Mouse (Mus musculus) liver, adult (tissue): ENCODE measurements at regions not wholly inside any gene's neighbourhood (a gene's known extent, or its start where the extent isn't known, plus 50 kb on each side); places are given as distances from the start of the nearest gene placed in this dataset.

ENCODE experiments used
- GATA4 ChIP-seq: IDR thresholded peaks from 2 replicates; pipeline ENCODE4 v1.6.1; 2014; ENCODE audit warnings: mild to moderate bottlenecking, low read length; ENCODE audit not compliant: insufficient replicate concordance

- TF ChIP-seq GATA4 = no peak
Measured at GRCm38 (mm10) chr2:137244370-137244769, 127.9 kb upstream of the Jag1 start.

GRCm38 (mm10) chr2:137243914-137244313 lies 127.5 kb upstream of the Jag1 start:
- TF ChIP-seq GATA4 = no peak

- TF ChIP-seq GATA4 = no peak
Measured at GRCm38 (mm10) chr2:137236961-137237360, 120.5 kb upstream of the Jag1 start.

DNA sequence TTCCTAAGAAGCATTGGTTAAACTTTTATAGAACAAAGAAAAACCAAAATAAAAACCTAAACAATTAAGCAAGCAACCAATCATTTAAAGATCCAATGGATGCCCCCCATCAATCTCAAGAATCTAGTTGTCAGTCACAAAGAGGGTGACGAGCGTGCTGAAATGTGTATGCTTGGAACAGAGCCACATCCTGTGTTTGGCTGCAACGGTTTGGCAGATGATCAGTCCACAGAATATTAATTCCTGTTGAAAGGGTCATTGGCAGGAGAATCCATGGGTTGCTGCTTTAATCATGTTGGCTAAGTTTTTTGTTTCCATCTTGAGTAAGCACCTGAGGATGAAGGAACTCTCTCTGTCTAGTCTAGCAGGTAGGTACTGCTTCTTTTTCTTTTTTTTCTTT lies 117.5 kb upstream of the Jag1 start:
- no peak for TF ChIP-seq GATA4

DNA sequence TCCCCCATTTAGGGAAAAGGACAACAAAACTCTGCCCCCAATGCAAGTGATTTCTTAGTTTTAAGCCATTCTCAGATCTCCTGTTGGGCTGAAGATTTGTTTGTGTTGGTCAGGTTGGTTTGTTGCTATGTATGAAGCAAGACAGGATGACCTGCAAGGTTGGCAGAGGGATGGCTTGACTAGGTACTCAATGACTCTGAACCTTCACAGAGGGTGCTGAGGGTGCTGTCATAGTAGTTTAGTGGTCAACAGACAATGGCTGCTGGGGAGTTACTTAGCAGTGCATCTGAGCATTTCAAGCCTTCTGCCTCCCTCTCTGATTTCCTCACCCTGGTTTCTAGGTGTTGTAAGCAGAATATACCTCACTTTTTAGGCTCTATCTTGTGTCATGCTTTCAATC lies 114.7 kb upstream of the Jag1 start:
- no peak for TF ChIP-seq GATA4

DNA sequence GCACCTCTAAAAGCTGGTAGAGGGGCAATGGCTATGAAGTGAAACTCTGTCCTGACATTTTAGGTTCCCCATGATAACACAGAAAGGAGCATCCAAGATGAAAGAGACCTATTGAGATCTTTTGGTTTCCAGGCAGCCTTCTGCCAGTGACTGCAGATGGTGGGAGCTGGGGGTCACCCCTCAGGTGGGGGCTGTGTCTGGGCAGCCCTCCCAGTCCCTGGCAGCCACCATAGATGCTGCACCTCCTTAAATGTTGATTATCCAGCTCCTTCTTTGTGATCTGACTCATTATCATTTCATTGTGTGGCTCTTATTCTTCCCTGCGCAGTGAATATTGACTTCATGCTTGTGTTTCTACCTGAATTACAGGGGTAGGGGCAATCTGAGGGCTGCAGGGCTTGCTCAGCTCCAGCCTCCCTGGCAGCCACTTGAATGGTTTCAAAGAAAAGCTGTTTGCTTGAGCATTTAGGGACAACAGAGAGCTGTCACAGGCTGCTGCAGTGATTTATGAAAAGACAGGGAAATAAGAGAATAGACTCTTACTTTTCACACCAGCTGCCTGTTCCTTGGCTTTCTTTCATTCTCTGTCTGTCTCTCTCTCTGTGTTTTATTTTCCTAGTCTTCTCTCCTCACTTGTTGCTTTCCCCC lies 113.1 kb upstream of the Jag1 start:
- no peak for TF ChIP-seq GATA4

- TF ChIP-seq GATA4 = no peak
Measured at GRCm38 (mm10) chr2:137227495-137227894, 111.1 kb upstream of the Jag1 start.

GRCm38 (mm10) chr2:137224702-137225552 lies 108.5 kb upstream of the Jag1 start:
- TF ChIP-seq GATA4 = no peak

GRCm38 (mm10) chr2:137215697-137216096 lies 99.3 kb upstream of the Jag1 start:
- TF ChIP-seq GATA4 = no peak

DNA sequence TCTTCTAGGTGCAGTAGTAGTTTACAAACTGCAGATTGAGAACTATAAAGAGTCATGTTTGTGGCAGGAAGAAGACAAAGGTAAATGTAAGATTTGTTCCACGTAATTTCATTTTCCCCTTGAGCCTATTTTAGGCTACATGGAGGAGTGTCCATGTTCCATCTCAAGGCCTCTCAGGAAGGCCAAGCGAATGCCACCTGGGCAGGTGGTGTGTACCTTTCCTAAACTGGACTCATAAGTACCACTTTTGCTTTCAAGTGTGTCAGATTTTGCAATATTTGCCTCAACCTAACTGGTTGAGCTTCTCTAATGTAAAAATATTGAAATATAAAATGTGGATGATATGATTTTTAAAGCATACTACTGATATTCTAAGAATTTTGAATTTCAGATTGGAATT lies 91.4 kb upstream of the Jag1 start:
- TF ChIP-seq GATA4 = no peak

GRCm38 (mm10) chr2:137204274-137204850 lies 87.9 kb upstream of the Jag1 start:
- no peak for TF ChIP-seq GATA4

DNA sequence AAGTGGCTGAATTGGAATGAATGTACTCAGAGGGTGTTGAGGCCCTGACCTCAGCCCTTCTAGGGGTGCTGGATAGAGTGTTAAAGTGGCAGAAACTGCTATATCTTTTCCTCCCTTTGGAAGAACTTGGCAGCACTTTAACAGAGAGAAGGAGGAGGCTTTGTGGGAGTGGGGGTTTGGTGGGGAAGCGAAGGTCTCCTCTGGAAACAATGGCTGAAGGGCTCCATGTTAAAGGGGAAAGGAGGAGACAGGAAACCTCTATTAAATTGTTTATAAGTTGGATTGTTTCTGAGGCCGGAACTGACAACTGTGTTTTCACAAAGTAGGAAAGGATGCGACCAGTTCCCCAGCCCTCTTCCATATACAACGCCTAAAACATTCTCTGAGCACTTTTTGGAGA lies 83.7 kb upstream of the Jag1 start:
- TF ChIP-seq GATA4 = no peak

DNA sequence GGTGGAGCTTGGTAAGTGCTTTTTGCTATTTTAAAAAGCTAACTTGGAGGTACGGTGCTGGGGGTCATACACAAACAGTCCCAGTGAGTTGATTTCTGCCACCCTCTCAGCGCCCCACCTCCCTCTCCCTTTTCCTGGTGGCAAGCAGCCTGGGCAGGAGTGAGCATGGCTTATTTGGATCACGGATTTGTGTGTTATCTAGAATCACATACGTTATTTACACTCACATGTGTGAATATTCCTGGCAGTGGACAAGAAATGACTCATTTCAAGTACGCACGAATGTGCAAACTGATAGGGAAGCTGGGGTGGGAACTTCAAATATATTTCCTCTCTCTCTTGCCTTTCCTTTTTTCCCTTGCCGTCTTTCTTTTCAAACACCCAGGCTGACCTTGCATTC lies 75.7 kb upstream of the Jag1 start:
- TF ChIP-seq GATA4 = no peak

DNA sequence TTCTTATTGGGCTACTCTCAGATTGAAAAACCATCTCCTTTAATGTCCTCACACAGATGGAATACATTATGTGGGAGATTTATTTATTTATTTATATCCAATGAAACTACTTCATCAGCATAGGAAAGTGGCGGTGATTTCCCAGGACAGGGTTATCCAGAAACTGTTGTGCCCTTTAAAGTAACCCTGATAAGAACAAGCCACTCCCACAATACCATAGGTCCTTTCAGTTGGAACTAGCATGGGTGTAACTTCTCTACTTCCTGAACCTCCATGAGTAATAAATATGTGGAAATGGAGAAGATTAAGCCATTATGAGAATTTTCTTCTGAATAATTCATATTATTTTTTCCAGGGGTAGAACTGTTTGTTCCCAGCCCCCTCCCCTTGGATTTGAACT lies 52.7 kb upstream of the Jag1 start:
- TF ChIP-seq GATA4 = no peak

GRCm38 (mm10) chr2:137168626-137169025 lies 52.2 kb upstream of the Jag1 start:
- TF ChIP-seq GATA4 = no peak
